Mouse (Mus musculus): Measurements from ENCODE around the gene Trip6. TPM values are rescaled to one million over a fixed set of nuclear protein-coding genes. Genes with fewer than 3 reads are reported as not detected.

Gene Trip6
- total RNA-seq, 1 experiment from 2014 or later: 17.0 TPM

Other genes starting within 250 kb of the Trip6 start
- not detected in 2 replicates for gene Serpine1, start 242.1 kb downstream of the Trip6 start, total RNA-seq (2017)
- gene Trim56, start 198.2 kb downstream of the Trip6 start, total RNA-seq (2017): 35.8 and 48.8 TPM in 2 replicates
- gene Muc3, start 165.1 kb downstream of the Trip6 start, total RNA-seq (2017): 0.89 TPM in 1 of 2 replicates, not detected in the other
- 1.6 TPM in 1 of 2 replicates, not detected in the other for gene Muc3a, start 102.0 kb downstream of the Trip6 start, total RNA-seq (2017)
- 1.3 and 1.9 TPM in 2 replicates for gene Ache, start 26.9 kb downstream of the Trip6 start, total RNA-seq (2017)
- gene Ufsp1, start 19.8 kb downstream of the Trip6 start, total RNA-seq (2017): 0.94 and 3.6 TPM in 2 replicates
- gene Srrt, start 6.7 kb downstream of the Trip6 start, total RNA-seq (2017): 313 and 317 TPM in 2 replicates
- 4.2 and 8.9 TPM in 2 replicates for gene Slc12a9, start 19.2 kb upstream of the Trip6 start, total RNA-seq (2017)
- 1.3 and 3.7 TPM in 2 replicates for gene Ephb4, start 35.7 kb upstream of the Trip6 start, total RNA-seq (2017)
- gene Zan, start 162.7 kb upstream of the Trip6 start, total RNA-seq (2017): 0.35 and 0.50 TPM in 2 replicates
- gene Pop7, start 188.1 kb upstream of the Trip6 start, total RNA-seq (2017): 22.0 and 22.1 TPM in 2 replicates
- 13.4 and 16.3 TPM in 2 replicates for gene Gigyf1, start 204.1 kb upstream of the Trip6 start, total RNA-seq (2017)
- not detected in 2 replicates for gene Epo, start 218.8 kb upstream of the Trip6 start, total RNA-seq (2017)
- 147 and 171 TPM in 2 replicates for gene Gnb2, start 219.1 kb upstream of the Trip6 start, total RNA-seq (2017)
- not detected in 2 replicates for gene Actl6b, start 239.1 kb upstream of the Trip6 start, total RNA-seq (2017)